Mouse (Mus musculus) forebrain, embryonic 11.5 days (tissue): ENCODE results near the gene Senp7. TPM values are rescaled to one million over a fixed set of nuclear protein-coding genes. Genes with fewer than 3 reads are reported as not detected.

ENCODE experiments used
- ATAC-seq: fragments of 200-750 bp; cut with Nextera tagmentation; replicated peaks from 2 replicates; pipeline ENCODE4 v1.8.0; 2017; ENCODE audit warnings: moderate TSS enrichment; ENCODE audit not compliant: low FRiP score
- DNase-seq: peaks from one replicate; pipeline ENCODE4 v3.0.0-alpha.2; 2017; ENCODE audit warnings: low spot score
- H3K27ac ChIP-seq: fragments of 300-500 bp; sonication (generic); 2 replicates; pipeline ENCODE4 v1.5.1; 2014; ENCODE audit warnings: low read depth, low read length
- H3K27me3 ChIP-seq: fragments of 300-500 bp; sonication (generic); 2 replicates; pipeline ENCODE4 v1.6.1; 2014; ENCODE audit warnings: mild to moderate bottlenecking, low read length, mixed read lengths; ENCODE audit not compliant: control insufficient read depth, insufficient read depth
- H3K36me3 ChIP-seq: fragments of 300-500 bp; sonication (generic); 2 replicates; pipeline ENCODE4 v1.6.1; 2014; ENCODE audit warnings: mild to moderate bottlenecking, low read length, moderate library complexity, mixed read lengths; ENCODE audit not compliant: control insufficient read depth, insufficient read depth
- H3K4me1 ChIP-seq: fragments of 300-500 bp; sonication (generic); replicated peaks from 2 replicates; pipeline ENCODE4 v1.6.1; 2014; ENCODE audit warnings: low read length, mixed read lengths; ENCODE audit not compliant: control insufficient read depth, insufficient read depth
- H3K4me2 ChIP-seq: fragments of 300-500 bp; sonication (generic); 2 replicates; pipeline ENCODE4 v1.6.1; 2014; ENCODE audit warnings: low read depth, mild to moderate bottlenecking, low read length, moderate library complexity, mixed read lengths; ENCODE audit not compliant: severe bottlenecking
- H3K4me3 ChIP-seq: fragments of 300-500 bp; sonication (generic); 2 replicates; pipeline ENCODE4 v1.5.1; 2014; ENCODE audit warnings: low read depth, low read length
- H3K9ac ChIP-seq: fragments of 300-500 bp; sonication (generic); 2 replicates; pipeline ENCODE4 v1.6.1; 2014; ENCODE audit warnings: low read length
- H3K9me3 ChIP-seq: fragments of 300-500 bp; sonication (generic); 2 replicates; pipeline ENCODE4 v1.6.1; 2016; ENCODE audit warnings: low read length, mixed read lengths; ENCODE audit not compliant: control insufficient read depth
- WGBS: fragments of 180-500 bp; shearing (Covaris S2); extraction: QIAGEN DNeasy Blood & Tissue Kit; methylation state at CpG from one replicate; pipeline ENCODE4 v1.1.7; 2014; 5-methylcytosine and 5-hydroxymethylcytosine counted together
- polyA plus RNA-seq: library from polyadenylated mRNA; unstranded; fragments of >200 nt; fragmentation: Nextera tagmentation; extraction: Ambion mirVana; gene quantifications from 2 replicates; pipeline ENCODE4 v1.2.1, GENCODE M21; 2014

Gene Senp7
- polyA plus RNA-seq, 1 experiment from 2014 or later = 41.4 TPM

DNA sequence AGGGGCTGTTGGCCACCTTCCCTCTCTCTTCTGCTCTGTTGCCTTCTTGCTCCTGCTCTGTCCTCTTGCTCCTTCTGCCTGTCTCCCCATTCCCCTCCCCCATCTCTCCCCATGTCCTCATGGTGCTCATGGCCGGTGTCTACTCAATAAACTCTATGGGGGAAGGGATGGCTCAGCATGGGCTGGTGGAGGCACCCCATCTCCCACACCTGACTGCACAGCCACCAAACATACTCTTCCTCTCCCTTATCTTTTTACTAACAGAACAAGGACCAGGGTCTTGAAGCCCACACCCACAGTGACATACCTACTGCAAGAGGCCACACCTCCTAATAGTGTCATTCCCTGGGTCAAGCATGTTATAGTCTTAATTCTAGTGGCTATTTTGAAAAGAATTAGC, 26.0 kb downstream of the Senp7 start:
- Histone ChIP-seq H3K27me3 (no peaks in the 10 kb centered on the region), H3K9me3 (no peaks in the 10 kb centered on the region), H3K9ac (no peak overlapping the region), H3K4me3 (no peak overlapping the region), H3K36me3 (no peaks in the 10 kb centered on the region), H3K4me1 (0 out of 2 replicates have a peak, but pooled peaks cover 7% of the 10 kb centered on the region), H3K4me2 (no peak overlapping the region), H3K27ac (no peak overlapping the region)
- DNase-seq (no peak), ATAC-seq (no peak)
- 100% methylated on average over 1 of the region's 1 CpGs for WGBS

GRCm38 (mm10) chr16:56074565-56074964, 26.4 kb downstream of the Senp7 start:
- peak overlapping the region; percentile 27; the same call in 1 of the 2 replicates for H3K9ac ChIP-seq
- H3K27me3 ChIP-seq = no peaks in the 10 kb centered on the region
- no peaks in the 10 kb centered on the region for H3K36me3 ChIP-seq
- no peak overlapping the region for H3K4me2 ChIP-seq
- WGBS = 75% methylated on average over 5 of the region's 5 CpGs
- no peak overlapping the region for H3K27ac ChIP-seq
- DNase-seq (no peak), ATAC-seq (0 out of 2 replicates have a peak, but pooled peaks have one; percentile 5)
- H3K4me1 ChIP-seq = 0 out of 2 replicates have a peak, but pooled peaks cover 7% of the 10 kb centered on the region
- H3K4me3 ChIP-seq = no peak overlapping the region
- no peaks in the 10 kb centered on the region for H3K9me3 ChIP-seq

DNA sequence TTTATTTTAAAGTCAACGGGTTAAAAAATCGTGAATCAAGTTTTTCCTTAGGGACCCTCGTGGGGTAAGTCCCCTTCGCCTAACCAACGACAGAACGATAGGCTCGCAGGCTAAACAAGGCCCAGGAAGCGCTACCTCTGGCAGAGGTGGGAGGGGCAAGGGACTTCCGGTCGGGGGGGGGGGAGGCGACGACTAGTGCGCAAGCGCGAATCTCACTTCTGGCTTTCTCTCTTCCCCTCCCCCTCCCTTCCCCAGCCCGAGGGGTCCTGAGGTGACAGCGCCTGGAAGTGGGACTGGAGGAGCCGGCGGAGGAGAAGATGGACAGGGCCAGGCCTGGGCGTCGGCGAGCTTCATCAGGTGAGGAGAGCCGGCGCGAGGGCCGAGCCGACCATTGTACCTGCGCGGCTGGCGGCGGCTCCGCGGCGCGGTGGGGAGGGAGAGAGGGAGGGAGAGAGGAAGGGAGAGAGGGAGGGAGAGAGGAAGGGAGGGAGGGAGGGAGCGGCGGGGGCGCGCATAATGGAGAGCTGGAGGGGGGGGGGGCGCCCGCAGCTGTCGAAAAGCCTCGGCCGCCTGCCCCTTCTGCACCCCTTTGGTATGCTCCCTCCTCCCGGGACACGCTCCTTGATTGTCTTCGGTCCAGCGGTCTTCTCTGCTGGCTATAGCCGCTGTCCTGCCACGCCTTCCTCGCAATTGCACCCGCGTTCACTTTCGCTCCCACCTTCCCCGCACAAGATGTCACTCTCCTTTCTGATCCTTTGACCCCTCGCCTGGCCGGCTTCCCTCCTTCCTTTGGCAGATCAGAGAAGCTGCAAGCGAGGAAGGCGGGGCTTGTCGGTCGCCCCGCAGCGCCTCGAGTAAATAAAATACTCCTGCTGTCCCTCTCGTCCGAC, 27.3 kb downstream of the Senp7 start:
- H3K4me2 ChIP-seq = peak overlapping the region; percentile 61
- under 1% methylated on average over 42 of the region's 66 CpGs for WGBS
- peak overlapping the region; percentile 70 for H3K9ac ChIP-seq
- peak overlapping the region; percentile 89 for H3K27ac ChIP-seq
- H3K27me3 ChIP-seq = no peaks in the 10 kb centered on the region
- peak; percentile 96 for DNase-seq
- ATAC-seq = peak; percentile 92
- H3K4me1 ChIP-seq = 0 out of 2 replicates have a peak, but pooled peaks cover 7% of the 10 kb centered on the region
- no peaks in the 10 kb centered on the region for H3K9me3 ChIP-seq
- H3K4me3 ChIP-seq = peak overlapping the region; percentile 73
- no peaks in the 10 kb centered on the region for H3K36me3 ChIP-seq

- 0 out of 2 replicates have a peak, but pooled peaks cover 7% of the 10 kb centered on the region for H3K4me1 ChIP-seq
- peak overlapping the region; percentile 61 for H3K4me2 ChIP-seq
- H3K27me3 ChIP-seq = no peaks in the 10 kb centered on the region
- H3K27ac ChIP-seq = peak overlapping the region; percentile 89
- ATAC-seq (no peak), DNase-seq (no peak)
- no peaks in the 10 kb centered on the region for H3K36me3 ChIP-seq
- WGBS = 8% methylated on average over 11 of the region's 11 CpGs
- no peaks in the 10 kb centered on the region for H3K9me3 ChIP-seq
- H3K4me3 ChIP-seq = peak overlapping the region; percentile 73
- peak overlapping the region; percentile 70 for H3K9ac ChIP-seq
Observed at GRCm38 (mm10) chr16:56076121-56076869, 28.2 kb downstream of the Senp7 start.

GRCm38 (mm10) chr16:56079419-56079818, 31.3 kb downstream of the Senp7 start:
- 95% methylated on average over 1 of the region's 1 CpGs for whole genome bisulfite sequencing
- no peaks in the 10 kb centered on the region for H3K27me3 ChIP-seq
- ATAC-seq (no peak), DNase-seq (no peak)
- 0 out of 2 replicates have a peak, but pooled peaks cover 7% of the 10 kb centered on the region for H3K4me1 ChIP-seq
- no peak overlapping the region for H3K4me3 ChIP-seq
- H3K27ac ChIP-seq = no peak overlapping the region
- H3K9ac ChIP-seq = no peak overlapping the region
- no peak overlapping the region for H3K4me2 ChIP-seq
- H3K9me3 ChIP-seq = no peaks in the 10 kb centered on the region
- no peaks in the 10 kb centered on the region for H3K36me3 ChIP-seq

- no peak for DNase-seq
- 92% methylated on average over 4 of the region's 4 CpGs for WGBS
- Histone ChIP-seq H3K4me2 (no peak overlapping the region), H3K4me1 (0 out of 2 replicates have a peak, but pooled peaks cover 2% of the 10 kb centered on the region), H3K9me3 (no peaks in the 10 kb centered on the region), H3K36me3 (no peaks in the 10 kb centered on the region), H3K9ac (no peak overlapping the region), H3K27ac (no peak overlapping the region), H3K4me3 (no peak overlapping the region), H3K27me3 (no peaks in the 10 kb centered on the region)
- no peak for ATAC-seq
Observed at GRCm38 (mm10) chr16:56081691-56082090, 33.6 kb downstream of the Senp7 start.

DNA sequence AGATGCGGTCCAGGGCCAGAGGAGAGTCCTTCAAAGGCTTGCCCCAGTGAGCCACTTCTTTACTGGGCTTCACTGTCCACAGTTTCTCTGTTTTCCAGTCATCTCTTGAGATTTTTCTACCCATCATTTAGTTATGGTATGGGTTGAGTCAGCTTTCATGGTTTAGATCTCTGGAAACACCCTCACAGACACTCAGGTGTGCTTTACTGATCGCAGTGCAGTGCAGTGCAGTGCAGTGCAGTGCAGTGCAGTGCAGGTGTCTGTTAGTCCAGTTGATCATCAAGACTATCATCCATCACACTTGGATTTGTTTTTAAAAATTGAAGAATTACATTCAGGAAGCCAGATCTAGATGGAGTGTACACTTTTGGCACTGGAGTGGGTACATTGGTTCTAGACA, 38.2 kb downstream of the Senp7 start:
- Histone ChIP-seq H3K27ac (no peak overlapping the region), H3K36me3 (no peaks in the 10 kb centered on the region), H3K27me3 (no peaks in the 10 kb centered on the region), H3K4me2 (no peak overlapping the region), H3K9me3 (no peaks in the 10 kb centered on the region), H3K4me1 (no peaks in the 10 kb centered on the region), H3K4me3 (no peak overlapping the region), H3K9ac (no peak overlapping the region)
- no peak for ATAC-seq
- DNase-seq = no peak
- 91% methylated on average over 2 of the region's 2 CpGs for WGBS

DNA sequence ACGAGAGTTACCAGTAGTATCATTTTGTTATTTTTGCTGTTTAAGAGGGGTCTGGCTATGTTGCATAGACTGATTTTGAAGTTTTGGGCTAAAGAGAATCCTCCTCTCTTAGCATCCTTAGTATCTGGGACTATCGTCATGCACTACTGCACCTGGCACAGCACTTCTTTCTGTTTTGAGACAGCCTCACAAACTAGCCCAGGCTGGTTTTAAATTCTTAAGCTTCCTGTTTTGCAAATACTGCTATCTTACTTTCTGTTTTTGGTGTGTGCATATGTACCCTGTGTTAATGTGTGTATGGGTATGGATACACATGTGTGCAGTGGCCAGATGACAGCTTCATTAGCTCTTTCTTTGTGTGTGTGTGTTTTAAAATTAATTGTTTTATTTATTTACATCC, 42.2 kb downstream of the Senp7 start:
- DNase-seq = no peak
- Histone ChIP-seq H3K9ac (no peak overlapping the region), H3K27ac (no peak overlapping the region), H3K4me3 (no peak overlapping the region), H3K36me3 (no peaks in the 10 kb centered on the region), H3K4me2 (no peak overlapping the region), H3K4me1 (no peaks in the 10 kb centered on the region), H3K27me3 (no peaks in the 10 kb centered on the region), H3K9me3 (no peaks in the 10 kb centered on the region)
- no peak for ATAC-seq
- WGBS = 100% methylated on average over 2 of the region's 2 CpGs
